Mouse (Mus musculus) myocyte (in vitro differentiated cells): ENCODE data around the gene Vmn1r79. TPM values are rescaled to one million over a fixed set of nuclear protein-coding genes. Genes with fewer than 3 reads are reported as not detected.
"Not testable (repeated sequence)": the region's sequence is repeated elsewhere in the genome, so short reads cannot be mapped to it uniquely, and the experiment has no call there.

Source experiments
- H3K27me3 ChIP-seq: one replicate; pipeline ENCODE4 v1.6.1; 2011; ENCODE audit not compliant: control insufficient read depth, insufficient read depth, insufficient read length
- H3K36me3 ChIP-seq: one replicate; pipeline ENCODE4 v1.6.1; 2011; ENCODE audit not compliant: control insufficient read depth, insufficient read depth
- H3K4me2 ChIP-seq: one replicate; pipeline ENCODE4 v1.6.1; 2011; ENCODE audit warnings: low read depth, control low read depth
- H3K4me3 ChIP-seq: one replicate; pipeline ENCODE4 v1.5.1; 2011; ENCODE audit warnings: mild to moderate bottlenecking, control low read depth, moderate library complexity
- H3K79me2 ChIP-seq: one replicate; pipeline ENCODE4 v1.6.1; 2011; ENCODE audit not compliant: control insufficient read depth, insufficient read depth
- H3ac ChIP-seq: one replicate; pipeline ENCODE4 v1.6.1; 2011; ENCODE audit not compliant: control insufficient read depth, insufficient read length
- CEBPB ChIP-seq: IDR thresholded peaks from 2 replicates; pipeline ENCODE4 v1.6.1; 2011; ENCODE audit warnings: mild to moderate bottlenecking, moderate library complexity; ENCODE audit not compliant: poor library complexity, insufficient read depth, severe bottlenecking
- E2F4 ChIP-seq: IDR thresholded peaks from one replicate; pipeline ENCODE4 v1.6.1; 2011; ENCODE audit warnings: mild to moderate bottlenecking, control low read depth, moderate library complexity; ENCODE audit not compliant: insufficient read depth
- MAX ChIP-seq: IDR thresholded peaks from one replicate; pipeline ENCODE4 v1.6.1; 2011; ENCODE audit warnings: low read depth, mild to moderate bottlenecking, control low read depth
- MYOD1 ChIP-seq, 3 experiments: IDR thresholded peaks; one replicate each; pipeline ENCODE4 v1.6.1; 2011; ENCODE audit warnings: control low read depth in 2 of 3, low read depth in 2 of 3, mild to moderate bottlenecking in 2 of 3, moderate library complexity in 1 of 3; ENCODE audit not compliant: insufficient read length in 2 of 3, control insufficient read depth in 1 of 3
- MYOG ChIP-seq, 3 experiments: IDR thresholded peaks; one replicate each; pipeline ENCODE4 v1.6.1; 2011; ENCODE audit warnings: control low read depth in 2 of 3, low read depth in 2 of 3, mild to moderate bottlenecking in 2 of 3; ENCODE audit not compliant: insufficient read length in 2 of 3, control insufficient read depth in 1 of 3, insufficient read depth in 1 of 3
- POLR2A ChIP-seq: IDR thresholded peaks from one replicate; pipeline ENCODE4 v1.6.1; 2011; ENCODE audit warnings: low read depth, mild to moderate bottlenecking, control low read depth, moderate library complexity; ENCODE audit not compliant: insufficient read length
- POLR2AphosphoS2 ChIP-seq: IDR thresholded peaks from one replicate; pipeline ENCODE4 v1.6.1; 2011; ENCODE audit warnings: low read depth, control low read depth; ENCODE audit not compliant: insufficient read length
- REST ChIP-seq: IDR thresholded peaks from one replicate; pipeline ENCODE4 v1.6.1; 2011; ENCODE audit warnings: mild to moderate bottlenecking, control low read depth, moderate library complexity; ENCODE audit not compliant: insufficient read depth, insufficient read length
- SRF ChIP-seq: IDR thresholded peaks from one replicate; pipeline ENCODE4 v1.6.1; 2011; ENCODE audit warnings: low read depth; ENCODE audit not compliant: control insufficient read depth, insufficient read length
- TCF12 ChIP-seq: IDR thresholded peaks from one replicate; pipeline ENCODE4 v1.6.1; 2011; ENCODE audit warnings: mild to moderate bottlenecking, control low read depth; ENCODE audit not compliant: poor library complexity, insufficient read depth, severe bottlenecking
- TCF3 ChIP-seq: IDR thresholded peaks from one replicate; pipeline ENCODE4 v1.6.1; 2011; ENCODE audit warnings: low read depth, control low read depth; ENCODE audit not compliant: insufficient read length
- USF1 ChIP-seq: IDR thresholded peaks from one replicate; pipeline ENCODE4 v1.6.1; 2011; ENCODE audit warnings: low read depth, mild to moderate bottlenecking, control low read depth, moderate library complexity
- polyA plus RNA-seq: library from polyadenylated mRNA; unstranded; fragments of >200 nt; fragmentation: generic; extraction: Trizol; gene quantifications from one replicate; pipeline ENCODE4 v1.2.1, GENCODE M21; 2012; ENCODE audit warnings: missing spikeins

The Vmn1r79 gene
- not detected for polyA plus RNA-seq

- not testable (repeated sequence) for H3K27me3 ChIP-seq, H3K36me3 ChIP-seq, H3K4me3 ChIP-seq, H3K4me2 ChIP-seq, H3K79me2 ChIP-seq, H3ac ChIP-seq
These were observed at the start of gene Vmn1r79 for GRCm38 (mm10) chr7:12170979-12171378. TSS of gene Vmn1r79 (plus strand) at chr7:12171279.

DNA sequence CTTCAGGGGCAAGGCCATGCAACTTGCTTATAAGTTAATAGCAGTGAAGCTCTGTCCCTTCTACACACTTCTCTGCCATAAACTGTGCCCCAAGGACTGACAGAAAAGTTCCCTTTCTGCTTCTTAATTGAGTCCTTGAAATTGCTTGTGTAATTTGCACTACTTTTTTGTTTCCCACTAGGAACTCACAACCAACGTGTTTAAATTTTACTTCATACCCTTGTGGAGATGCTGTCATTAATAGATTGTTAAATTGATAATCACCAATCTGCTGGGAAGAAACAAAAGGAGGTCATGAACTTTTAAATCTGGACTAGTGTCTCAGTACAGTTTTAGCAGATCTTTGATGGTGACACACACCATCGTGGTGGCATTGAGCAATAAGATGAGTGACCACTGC, 21.1 kb upstream of the Vmn1r79 start, which contains the start of gene Vmn1r78:
TSS of gene Vmn1r78 (plus strand) at position 301 of the 400 bp plus-strand sequence.
- H3K4me3 ChIP-seq = no peak within 1 kb of the TSS
- no peaks in the 10 kb centered on the region for H3K27me3 ChIP-seq
- H3K4me2 ChIP-seq = no peak within 1 kb of the TSS
- TF ChIP-seq CEBPB (no peak), REST (no peak), POLR2AphosphoS2 (no peak), TCF3 (no peak), POLR2A (no peak), MAX (no peak), USF1 (no peak), MYOG (IDR thresholded peaks at IDR 0.05; ENCODE audit: control insufficient read depth in 1 of 3, insufficient read depth in 1 of 3, insufficient read length in 2 of 3, low read depth in 2 of 3) (no peak), TCF12 (no peak)
- H3K36me3 ChIP-seq = no peaks in the 10 kb centered on the region
- no peak within 1 kb of the TSS for H3ac ChIP-seq
- no peaks in the 10 kb centered on the region for H3K79me2 ChIP-seq

GRCm38 (mm10) chr7:12156463-12156862, 14.6 kb upstream of the Vmn1r79 start:
- H3K36me3 ChIP-seq, H3K4me2 ChIP-seq, H3ac ChIP-seq, H3K27me3 ChIP-seq, H3K79me2 ChIP-seq, H3K4me3 ChIP-seq: not testable (repeated sequence)

DNA sequence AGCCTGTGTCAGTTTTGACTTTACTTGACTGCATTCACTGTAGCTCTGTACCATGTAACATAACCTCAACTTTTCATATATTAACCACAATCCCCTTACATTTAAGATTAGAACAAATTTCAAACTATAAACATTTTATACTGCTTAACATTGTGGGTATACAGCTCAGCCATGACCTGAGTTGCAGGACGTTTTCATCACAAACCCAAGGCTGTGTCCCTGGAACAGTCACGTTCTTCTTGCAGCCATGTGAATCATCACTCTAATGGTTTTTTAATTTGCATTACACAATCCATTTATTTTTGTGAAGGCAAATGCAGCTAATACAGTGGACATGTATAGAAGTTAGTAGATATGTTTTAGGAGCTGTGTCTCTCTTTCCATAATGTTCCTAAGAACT, 1.8 kb downstream of the Vmn1r79 start:
- not testable (repeated sequence) for H3K27me3 ChIP-seq, H3K36me3 ChIP-seq, H3ac ChIP-seq, H3K79me2 ChIP-seq, H3K4me3 ChIP-seq, H3K4me2 ChIP-seq

- H3K27me3 ChIP-seq = no peaks in the 10 kb centered on the region
- TF ChIP-seq CEBPB = no peak
- TF ChIP-seq POLR2A = no peak
- TF ChIP-seq TCF12 = no peak
- H3K4me3 ChIP-seq = no peak within 1 kb of the TSS
- H3ac ChIP-seq = no peak within 1 kb of the TSS
- no peak within 1 kb of the TSS for H3K4me2 ChIP-seq
- no peaks in the 10 kb centered on the region for H3K36me3 ChIP-seq
- H3K79me2 ChIP-seq = no peaks in the 10 kb centered on the region
These were observed 17.9 kb downstream of the Vmn1r79 start, which contains the start of gene Vmn1r80 for GRCm38 (mm10) chr7:12188986-12189385. TSS of gene Vmn1r80 (plus strand) at chr7:12189286.

DNA sequence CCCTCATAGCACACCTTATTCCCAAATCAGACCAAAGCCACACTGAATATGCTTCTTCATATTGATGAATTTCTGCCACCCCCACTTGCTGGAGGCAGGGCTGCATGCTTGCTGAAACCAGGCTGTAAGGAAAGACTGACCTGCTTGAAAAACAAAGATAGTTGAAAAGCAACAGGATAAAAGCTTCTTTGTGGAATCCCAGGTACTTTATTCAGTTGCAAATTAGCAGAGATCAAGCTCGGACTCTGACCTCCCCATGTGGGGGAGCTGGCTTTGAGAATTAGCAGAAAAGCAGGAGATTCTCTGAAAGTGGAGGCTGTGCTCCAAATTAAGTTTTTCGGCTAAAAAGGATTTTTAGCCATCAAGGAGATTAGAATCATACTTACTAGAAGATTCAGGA, 33.1 kb downstream of the Vmn1r79 start:
- no peaks in the 10 kb centered on the region for H3K27me3 ChIP-seq
- H3K4me3 ChIP-seq = no peak overlapping the region
- TF ChIP-seq TCF3 = no peak
- TF ChIP-seq USF1 = no peak
- no peak for TF ChIP-seq E2F4
- no peak for TF ChIP-seq POLR2AphosphoS2
- no peak for TF ChIP-seq POLR2A
- TF ChIP-seq CEBPB = no peak
- TF ChIP-seq REST = no peak
- TF ChIP-seq MYOD1 (IDR thresholded peaks at IDR 0.05; ENCODE audit: control insufficient read depth in 1 of 3, insufficient read length in 2 of 3, low read depth in 2 of 3) = no peak
- no peak for TF ChIP-seq TCF12
- TF ChIP-seq SRF = no peak
- no peaks in the 10 kb centered on the region for H3K79me2 ChIP-seq
- H3K36me3 ChIP-seq = no peaks in the 10 kb centered on the region
- no peak overlapping the region for H3K4me2 ChIP-seq
- no peak overlapping the region for H3ac ChIP-seq

Other genes starting within 250 kb of the Vmn1r79 start
- gene Vmn1r76, start 233.1 kb upstream of the Vmn1r79 start, polyA plus RNA-seq = not detected
- gene Vmn1r77, start 134.5 kb upstream of the Vmn1r79 start, polyA plus RNA-seq = not detected
- not detected for gene Vmn1r78, start 21.0 kb upstream of the Vmn1r79 start, polyA plus RNA-seq
- not detected for gene Vmn1r80, start 18.0 kb downstream of the Vmn1r79 start, polyA plus RNA-seq
- not detected for gene Vmn1r81, start 97.0 kb downstream of the Vmn1r79 start, polyA plus RNA-seq
- gene Vmn1r82, start 129.2 kb downstream of the Vmn1r79 start, polyA plus RNA-seq = not detected
- not detected for gene Vmn1r83, start 158.2 kb downstream of the Vmn1r79 start, polyA plus RNA-seq
- gene Vmn1r84, start 198.0 kb downstream of the Vmn1r79 start, polyA plus RNA-seq = not detected